Mouse (Mus musculus) MEL (cell line): ENCODE data around the gene Acpp.

Source experiments
- CTCF ChIP-seq, 3 experiments: IDR thresholded peaks in 2 of 3; conservative IDR thresholded peaks in 1 of 3; 2 replicates each; pipeline ENCODE4 v1.5.1; 2011 to 2012; ENCODE audit warnings: low read length in 3 of 3, low read depth in 2 of 3, mild to moderate bottlenecking in 2 of 3, improper control_type of control experiment in 1 of 3, inconsistent platforms in 1 of 3, mixed read lengths in 1 of 3, moderate library complexity in 1 of 3; ENCODE audit not compliant: control insufficient read depth in 1 of 3, insufficient read depth in 1 of 3, poor library complexity in 1 of 3, severe bottlenecking in 1 of 3
- EP300 ChIP-seq, 2 experiments: IDR thresholded peaks; 2 replicates each; pipeline ENCODE4 v1.6.1; 2011; ENCODE audit warnings: improper control_type of control experiment in 2 of 2, low read length in 2 of 2, low read depth in 1 of 2, mild to moderate bottlenecking in 1 of 2
- KAT2A ChIP-seq: conservative IDR thresholded peaks from 2 replicates; pipeline ENCODE4 v1.6.1; 2012; ENCODE audit warnings: low read depth, low read length, improper control_type of control experiment, inconsistent platforms

DNA sequence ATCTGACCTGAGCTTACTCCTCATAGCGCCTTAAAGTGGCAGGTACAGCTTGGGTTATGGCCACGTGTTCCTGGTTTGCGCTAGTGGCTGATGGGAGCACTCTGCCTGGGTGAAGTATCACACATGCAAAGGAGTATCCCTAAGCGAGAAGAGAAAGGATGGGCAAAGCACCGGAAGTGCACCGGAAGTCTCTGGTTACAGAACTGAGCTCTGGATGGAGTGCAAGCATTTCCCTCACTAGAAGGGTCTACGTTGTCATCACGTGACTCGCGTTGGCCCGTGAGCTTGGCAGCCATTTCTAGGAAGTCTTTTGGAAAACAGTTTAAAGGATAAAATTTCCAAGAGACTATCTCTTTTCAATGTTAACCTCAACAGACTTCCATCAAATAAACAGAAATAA, 21.2 kb downstream of the Acpp start:
- TF ChIP-seq CTCF (IDR thresholded peaks at IDR 0.05 in 2 of 3, conservative IDR thresholded peaks at IDR 0.05 in 1 of 3; ENCODE audit: control insufficient read depth in 1 of 3, insufficient read depth in 1 of 3, low read depth in 2 of 3, low read length in 3 of 3, poor library complexity in 1 of 3, severe bottlenecking in 1 of 3), result no peak
- no peak for TF ChIP-seq EP300 (IDR thresholded peaks at IDR 0.05; ENCODE audit: low read depth in 1 of 2, low read length in 2 of 2)
- no peak for TF ChIP-seq KAT2A
